17 mouse cellular contexts compared by ENCODE assay signal in genomic region chrX:129415326-129415725, GRCm38 (mm10).
DNase-seq lines count a peak whose midpoint lies in the region; ATAC-seq lines count a peak whose summit lies in the region.
"Had no signal": no experiment of that assay in that cellular context is flagged by ENCODE, and none has a peak within 500 bp of the region (broad histone marks: within the 10 kb centered on the region; RNA-seq: fewer than 3 reads in every experiment).

No protein-coding gene starts in this region.

- no peak for DNase-seq in frontal cortex, adult 2 months (ENCODE audit: extremely low spot score in 1 of 2, low spot score in 1 of 2)
- DNase-seq in brain, adult 2 months (ENCODE audit: low read depth, low spot score), result peak; percentile 60
- DNase-seq in cerebellum, adult 8-10 months, result peak; percentile 6
- DNase-seq in thymus, postnatal 0 days (ENCODE audit: low spot score), result no peak
- no peak for DNase-seq in adrenal gland, adult 2 months
- DNase-seq: adrenal gland, postnatal 25 days; embryo, embryonic 11 days; gastrocnemius, adult 2 months; gastrocnemius, postnatal 25 days; heart, postnatal 10 days; heart, postnatal 4 days; kidney, adult 18-20 months had no signal

- ATAC-seq in frontal cortex, adult (ENCODE audit: low TSS enrichment), result peak; percentile 70
- ATAC-seq: activated CD4-positive, CD25-positive, alpha-beta regulatory T cell, adult 4 months; forebrain, embryonic 16.5 days; hindbrain, postnatal 0 days; Patski had no signal

Comparison
In these comparisons a context has a peak if more than half of its experiments do, and no peak if none do; other contexts are left out.
1. DNase-seq: peak in brain, adult 2 months (single experiment) and cerebellum, adult 8-10 months (single experiment); none in frontal cortex, adult 2 months (0 of 2), thymus, postnatal 0 days (single experiment) and adrenal gland, adult 2 months (single experiment).